Mouse (Mus musculus) liver, postnatal 0 days (tissue): ENCODE results near the gene Ednrb. TPM values are rescaled to one million over a fixed set of nuclear protein-coding genes. Genes with fewer than 3 reads are reported as not detected.

ENCODE experiments used
- ATAC-seq: fragments of 200-750 bp; cut with Nextera tagmentation; 2 replicates; pipeline ENCODE4 v1.8.0; 2017; ENCODE audit warnings: mild to moderate bottlenecking, moderate library complexity
- DNase-seq: peaks from one replicate; pipeline ENCODE4 v3.0.0-alpha.2; 2016
- H3K27ac ChIP-seq: fragments of 300-500 bp; sonication (generic); 2 replicates; pipeline ENCODE4 v1.5.1; 2014; ENCODE audit warnings: antibody characterized with exemption, moderate library complexity, mild to moderate bottlenecking, low read depth
- H3K27me3 ChIP-seq: fragments of 300-500 bp; sonication (generic); 2 replicates; pipeline ENCODE4 v1.6.1; 2014; ENCODE audit warnings: low read length, control low read depth, mixed read lengths; ENCODE audit not compliant: insufficient read depth
- H3K36me3 ChIP-seq: fragments of 300-500 bp; sonication (generic); replicated peaks from 2 replicates; pipeline ENCODE4 v1.6.1; 2014; ENCODE audit warnings: mild to moderate bottlenecking, control low read depth, low read length, moderate library complexity, mixed read lengths; ENCODE audit not compliant: insufficient read depth
- H3K4me1 ChIP-seq: fragments of 300-500 bp; sonication (generic); 2 replicates; pipeline ENCODE4 v1.6.1; 2014; ENCODE audit warnings: antibody characterized with exemption, mild to moderate bottlenecking, control low read depth; ENCODE audit not compliant: insufficient read depth
- H3K4me2 ChIP-seq: fragments of 300-500 bp; sonication (generic); 2 replicates; pipeline ENCODE4 v1.6.1; 2014; ENCODE audit warnings: low read depth, mild to moderate bottlenecking, low read length, moderate library complexity, mixed read lengths
- H3K4me3 ChIP-seq: fragments of 300-500 bp; sonication (generic); 2 replicates; pipeline ENCODE4 v1.5.1; 2014; ENCODE audit warnings: low read depth, low read length
- H3K9ac ChIP-seq: fragments of 300-500 bp; sonication (generic); replicated peaks from 2 replicates; pipeline ENCODE4 v1.6.1; 2014; ENCODE audit warnings: mild to moderate bottlenecking, moderate library complexity
- H3K9me3 ChIP-seq: fragments of 300-500 bp; sonication (generic); 2 replicates; pipeline ENCODE4 v1.6.1; 2016; ENCODE audit warnings: mild to moderate bottlenecking, control low read depth, low read length, mixed read lengths
- CTCF ChIP-seq: sonication (generic); IDR thresholded peaks from 2 replicates; pipeline ENCODE4 v1.5.1; 2016; ENCODE audit warnings: antibody characterized with exemption, low read depth
- EP300 ChIP-seq: IDR thresholded peaks from 2 replicates; pipeline ENCODE4 v1.6.1; 2016; ENCODE audit warnings: antibody characterized with exemption, low read depth, mild to moderate bottlenecking
- WGBS: fragments of 180-500 bp; shearing (Covaris S2); extraction: QIAGEN DNeasy Blood & Tissue Kit; methylation state at CpG from one replicate; pipeline ENCODE4 v1.1.7; 2014; ENCODE audit not compliant: insufficient replicate concordance; 5-methylcytosine and 5-hydroxymethylcytosine counted together
- polyA plus RNA-seq: library from polyadenylated mRNA; unstranded; fragments of >200 nt; fragmentation: Nextera tagmentation; extraction: Ambion mirVana; gene quantifications from 2 replicates; pipeline ENCODE4 v1.2.1, GENCODE M21; 2015

Ednrb gene
- polyA plus RNA-seq, 1 experiment from 2014 or later: 10.0 TPM

DNA sequence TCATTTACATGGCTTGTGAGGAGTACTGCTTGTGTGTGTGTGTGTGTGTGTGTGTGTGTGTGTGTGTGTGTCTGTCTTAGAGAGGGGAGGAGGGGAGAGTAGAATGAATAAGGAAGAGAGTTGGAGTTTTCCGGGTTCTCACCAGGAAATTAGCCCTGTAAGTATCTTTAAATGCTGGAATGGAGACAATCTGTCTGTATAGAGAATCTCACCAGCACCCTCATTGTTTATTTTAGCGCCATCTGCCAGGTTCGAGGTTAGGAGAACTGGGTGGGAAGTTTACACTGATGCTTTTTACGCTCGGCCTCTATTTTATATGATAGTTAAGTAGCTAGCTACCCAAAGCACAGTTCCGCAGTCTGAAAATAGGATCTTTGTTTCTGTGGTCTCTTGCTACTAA, 64.9 kb downstream of the Ednrb start:
- Histone ChIP-seq H3K4me1 (peaks cover 2% of the 10 kb centered on the region; the same call in 1 of the 2 replicates), H3K9ac (no peak overlapping the region), H3K9me3 (no peaks in the 10 kb centered on the region), H3K36me3 (no peaks in the 10 kb centered on the region), H3K27ac (no peak overlapping the region), H3K27me3 (no peaks in the 10 kb centered on the region), H3K4me3 (no peak overlapping the region), H3K4me2 (no peak overlapping the region)
- no peak for DNase-seq
- ATAC-seq: no peak
- TF ChIP-seq CTCF (no peak), EP300 (no peak)
- 84% methylated on average over 6 of the region's 6 CpGs for WGBS

DNA sequence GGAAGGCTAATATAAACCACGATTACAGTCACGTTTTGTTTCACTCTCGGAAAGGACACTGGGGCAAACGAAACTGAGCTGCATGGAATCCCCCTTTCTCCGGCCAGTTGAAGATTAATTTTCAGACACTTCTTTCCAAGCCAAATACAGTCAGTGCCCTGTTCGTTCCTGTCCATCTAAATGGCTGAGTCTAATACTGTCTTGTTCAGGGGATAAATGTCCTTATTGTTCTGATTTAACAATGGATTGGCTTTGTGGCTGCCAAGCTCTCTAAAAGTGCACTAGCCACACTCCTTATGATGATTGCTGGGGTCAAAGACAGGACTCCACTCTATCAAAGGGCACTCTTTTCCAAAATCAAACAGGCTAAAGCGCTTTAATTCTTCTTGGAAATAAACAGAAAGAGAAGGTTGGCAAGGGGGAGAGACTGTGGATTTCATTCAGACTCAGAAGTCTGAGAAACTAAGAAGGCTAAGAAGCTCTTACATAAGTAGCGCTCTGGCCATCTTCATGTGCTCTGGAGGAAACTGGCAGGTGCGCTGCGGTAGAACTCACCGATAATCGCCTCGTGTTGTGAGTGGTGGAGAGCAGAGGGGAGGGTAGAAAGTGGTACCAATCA, 65.6 kb downstream of the Ednrb start:
- Histone ChIP-seq H3K4me2 (no peak overlapping the region), H3K36me3 (no peaks in the 10 kb centered on the region), H3K27me3 (no peaks in the 10 kb centered on the region), H3K9ac (no peak overlapping the region), H3K9me3 (no peaks in the 10 kb centered on the region), H3K27ac (no peak overlapping the region), H3K4me1 (peaks cover 2% of the 10 kb centered on the region; the same call in 1 of the 2 replicates), H3K4me3 (no peak overlapping the region)
- 73% methylated on average over 13 of the region's 13 CpGs for WGBS
- ATAC-seq (no peak), DNase-seq (no peak)
- TF ChIP-seq CTCF (no peak), EP300 (no peak)

DNA sequence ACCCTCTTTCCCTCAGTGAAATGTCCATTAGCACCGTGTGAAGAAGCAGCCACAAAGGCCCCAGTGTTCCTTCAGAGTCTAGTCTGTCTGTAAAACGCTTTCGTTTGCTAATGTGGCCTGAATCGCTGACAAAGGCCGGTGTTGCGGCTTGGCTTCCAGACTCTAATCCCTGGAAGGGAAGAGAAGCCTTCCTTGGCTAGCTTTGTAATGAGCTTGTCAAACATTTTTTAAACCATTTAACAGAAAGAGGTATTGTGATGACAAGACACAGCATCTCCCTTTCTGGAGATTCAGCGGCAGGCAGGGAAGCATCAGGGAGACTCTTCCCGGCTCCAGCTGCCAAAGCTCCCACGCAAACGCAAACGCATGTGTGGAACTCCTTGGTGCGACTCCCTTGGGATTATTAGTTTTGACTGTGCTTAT, 66.2 kb downstream of the Ednrb start:
- no peaks in the 10 kb centered on the region for H3K9me3 ChIP-seq
- no peak overlapping the region for H3K9ac ChIP-seq
- DNase-seq: no peak
- peaks cover 2% of the 10 kb centered on the region; the same call in 1 of the 2 replicates for H3K4me1 ChIP-seq
- H3K36me3 ChIP-seq: no peaks in the 10 kb centered on the region
- no peaks in the 10 kb centered on the region for H3K27me3 ChIP-seq
- WGBS: 55% methylated on average over 12 of the region's 12 CpGs
- ATAC-seq: no peak
- H3K4me3 ChIP-seq: no peak overlapping the region
- no peak overlapping the region; the same call in 1 of the 2 replicates for H3K4me2 ChIP-seq
- H3K27ac ChIP-seq: no peak overlapping the region
- TF ChIP-seq EP300: no peak
- TF ChIP-seq CTCF: no peak

DNA sequence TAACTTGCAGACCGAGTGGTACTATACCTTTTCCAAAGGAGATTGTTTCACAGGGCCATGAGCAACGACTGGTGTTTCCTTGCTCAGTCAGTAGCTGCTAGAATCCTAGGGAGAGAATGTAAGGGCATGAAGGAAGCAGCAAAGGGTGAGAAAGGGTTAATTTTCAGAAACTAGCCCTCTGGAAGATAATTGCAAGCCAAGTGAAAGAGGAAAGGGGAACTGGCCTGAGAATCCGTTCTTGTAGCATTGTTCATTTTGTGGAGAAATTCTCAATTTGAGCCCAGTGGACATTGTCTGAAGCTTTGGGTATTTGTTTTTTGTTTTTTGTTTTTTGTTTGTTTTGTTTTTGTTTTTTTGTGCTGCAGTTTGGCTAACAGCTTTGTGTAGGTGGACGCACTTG, 66.8 kb downstream of the Ednrb start:
- no peak for TF ChIP-seq CTCF
- TF ChIP-seq EP300: no peak
- peaks cover 2% of the 10 kb centered on the region; the same call in 1 of the 2 replicates for H3K4me1 ChIP-seq
- no peak overlapping the region for H3K9ac ChIP-seq
- no peaks in the 10 kb centered on the region for H3K9me3 ChIP-seq
- no peak for ATAC-seq
- no peak overlapping the region; the same call in 1 of the 2 replicates for H3K27ac ChIP-seq
- WGBS: 46% methylated on average over 4 of the region's 4 CpGs
- no peaks in the 10 kb centered on the region for H3K27me3 ChIP-seq
- no peak overlapping the region for H3K4me3 ChIP-seq
- no peak overlapping the region for H3K4me2 ChIP-seq
- no peaks in the 10 kb centered on the region for H3K36me3 ChIP-seq
- no peak for DNase-seq

DNA sequence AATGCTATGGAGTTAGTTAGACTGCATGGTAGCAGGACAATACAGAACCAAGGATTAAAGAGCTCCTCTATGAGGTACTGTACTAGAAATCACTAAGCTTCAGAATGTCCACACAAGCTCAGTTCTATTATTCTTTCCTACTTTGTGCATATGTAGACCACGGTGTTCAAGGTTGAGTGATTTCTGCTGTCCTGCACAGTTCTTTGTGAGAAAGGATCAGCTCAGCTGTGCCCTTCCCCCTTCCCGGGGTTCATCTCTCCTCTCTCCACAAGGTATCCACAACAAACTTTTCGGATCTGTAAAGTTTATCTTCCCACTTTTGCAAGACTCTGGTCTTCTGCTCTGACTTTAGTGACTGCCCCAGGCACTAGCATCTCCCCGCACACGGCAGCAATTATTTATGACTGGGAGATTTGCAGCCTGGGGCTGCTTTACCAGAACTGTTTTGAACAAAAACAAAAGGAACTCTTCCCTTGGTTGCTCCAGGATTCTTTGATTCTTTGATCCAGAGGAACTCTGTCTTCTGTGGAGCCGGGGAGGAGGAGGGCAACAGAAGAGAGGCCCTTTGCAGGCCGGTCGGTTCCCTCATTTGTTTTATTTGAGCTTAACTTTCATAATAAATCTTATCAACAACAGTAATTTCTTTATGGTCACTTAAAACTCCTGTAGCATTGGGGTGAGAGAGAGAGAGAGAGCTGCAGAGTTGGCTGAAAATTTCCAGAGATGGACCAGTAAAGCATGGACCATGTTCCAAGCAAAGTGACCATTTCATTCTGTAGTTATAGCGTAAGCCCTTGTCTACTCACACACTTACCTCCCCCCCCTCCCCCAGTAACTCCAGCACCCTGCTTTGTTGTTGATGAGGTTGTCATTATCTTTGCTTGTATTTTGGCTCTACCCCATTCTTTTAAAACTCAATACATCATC, 74.6 kb downstream of the Ednrb start:
- Histone ChIP-seq H3K9ac (no peak overlapping the region), H3K36me3 (no peaks in the 10 kb centered on the region), H3K9me3 (no peaks in the 10 kb centered on the region), H3K27ac (no peak overlapping the region), H3K4me2 (no peak overlapping the region), H3K4me1 (no peaks in the 10 kb centered on the region), H3K4me3 (no peak overlapping the region), H3K27me3 (no peaks in the 10 kb centered on the region)
- WGBS: 74% methylated on average over 9 of the region's 9 CpGs
- TF ChIP-seq CTCF: no peak
- ATAC-seq: no peak
- no peak for DNase-seq

DNA sequence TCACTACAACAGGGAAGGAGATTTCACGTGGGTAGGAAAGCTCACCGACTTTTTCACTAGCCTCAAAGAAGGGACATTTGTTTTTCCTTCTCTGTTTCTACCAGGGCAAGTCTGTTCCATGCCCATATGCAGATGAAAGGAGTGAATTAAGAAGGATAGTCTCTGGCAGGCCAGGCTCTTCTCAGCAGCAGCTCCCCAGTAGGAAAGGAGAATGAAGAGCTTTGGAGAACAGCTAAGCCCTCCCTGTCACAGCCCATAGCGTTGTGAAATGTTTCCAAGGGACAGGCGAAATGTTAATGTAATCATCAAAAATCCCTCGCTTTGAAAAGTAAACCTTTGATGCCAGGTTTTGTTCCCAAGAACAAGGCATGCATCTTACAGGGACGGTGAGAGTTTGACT, 76.7 kb downstream of the Ednrb start:
- no peaks in the 10 kb centered on the region for H3K27me3 ChIP-seq
- no peaks in the 10 kb centered on the region for H3K4me1 ChIP-seq
- no peak overlapping the region for H3K4me2 ChIP-seq
- WGBS: 62% methylated on average over 6 of the region's 6 CpGs
- no peak overlapping the region for H3K4me3 ChIP-seq
- no peak overlapping the region for H3K9ac ChIP-seq
- H3K9me3 ChIP-seq: no peaks in the 10 kb centered on the region
- no peak for DNase-seq
- ATAC-seq: no peak
- no peak for TF ChIP-seq CTCF
- no peak for TF ChIP-seq EP300
- no peaks in the 10 kb centered on the region for H3K36me3 ChIP-seq
- H3K27ac ChIP-seq: no peak overlapping the region

Other genes starting within 250 kb of the Ednrb start
- 0.28 and 0.46 TPM in 2 replicates for gene Slain1, start 194.2 kb downstream of the Ednrb start, polyA plus RNA-seq